Mouse (Mus musculus) bone marrow, adult 2 months (tissue): ENCODE measurements around the gene Creb3l4.

ENCODE experiments used
- CTCF ChIP-seq: fragments of 200-500 bp; IDR thresholded peaks from 2 replicates; pipeline ENCODE4 v1.5.1; 2011; ENCODE audit warnings: low read length, control low read depth; ENCODE audit not compliant: control insufficient read depth, insufficient read depth
- POLR2A ChIP-seq: fragments of 200-500 bp; IDR thresholded peaks from 2 replicates; pipeline ENCODE4 v1.6.1; 2011; ENCODE audit warnings: low read depth, mild to moderate bottlenecking, control low read depth, low read length, borderline replicate concordance; ENCODE audit not compliant: control insufficient read depth

- no peak for TF ChIP-seq CTCF
- TF ChIP-seq POLR2A = peak; percentile 86
Measured at GRCm38 (mm10) chr3:90213377-90213866, 29.9 kb downstream of the Creb3l4 start, which contains the start of the genes Rps27 and Rab13.
